Mouse (Mus musculus) forebrain, embryonic 14.5 days (tissue): ENCODE measurements at regions not wholly inside any gene's neighbourhood (a gene's known extent, or its start where the extent isn't known, plus 50 kb on each side); places are given as distances from the start of the nearest gene placed in this dataset.

Experiments used
- ATAC-seq: fragments of 200-750 bp; cut with Nextera tagmentation; 2 replicates; pipeline ENCODE4 v1.8.0; 2017; ENCODE audit warnings: mild to moderate bottlenecking, moderate library complexity
- DNase-seq: peaks from one replicate; pipeline ENCODE4 v3.0.0-alpha.2; 2015; ENCODE audit warnings: low spot score
- H3K27ac ChIP-seq: fragments of 300-500 bp; sonication (generic); 2 replicates; pipeline ENCODE4 v1.5.1; 2014; ENCODE audit warnings: low read depth, mild to moderate bottlenecking, control low read depth, low read length, moderate library complexity
- H3K27me3 ChIP-seq: fragments of 300-500 bp; sonication (generic); replicated peaks from 2 replicates; pipeline ENCODE4 v1.6.1; 2014; ENCODE audit warnings: low read length, control low read depth, mixed read lengths; ENCODE audit not compliant: control insufficient read depth, insufficient read depth
- H3K36me3 ChIP-seq: fragments of 300-500 bp; sonication (generic); 2 replicates; pipeline ENCODE4 v1.6.1; 2014; ENCODE audit warnings: low read length, control low read depth; ENCODE audit not compliant: control insufficient read depth, insufficient read depth
- H3K4me1 ChIP-seq: fragments of 300-500 bp; sonication (generic); 2 replicates; pipeline ENCODE4 v1.6.1; 2014; ENCODE audit warnings: antibody characterized with exemption, low read length, control low read depth; ENCODE audit not compliant: control insufficient read depth, insufficient read depth
- H3K4me2 ChIP-seq: fragments of 300-500 bp; sonication (generic); 2 replicates; pipeline ENCODE4 v1.6.1; 2014; ENCODE audit warnings: mild to moderate bottlenecking, control low read depth, low read length
- H3K4me3 ChIP-seq: fragments of 300-500 bp; sonication (generic); 2 replicates; pipeline ENCODE4 v1.5.1; 2014; ENCODE audit warnings: low read depth, low read length, control low read depth
- H3K9ac ChIP-seq: fragments of 300-500 bp; sonication (generic); 2 replicates; pipeline ENCODE4 v1.6.1; 2014; ENCODE audit warnings: mild to moderate bottlenecking, low read length, control low read depth, moderate library complexity
- H3K9me3 ChIP-seq: fragments of 300-500 bp; sonication (generic); replicated peaks from 2 replicates; pipeline ENCODE4 v1.6.1; 2016; ENCODE audit warnings: low read length, control low read depth, mixed read lengths; ENCODE audit not compliant: control insufficient read depth
- WGBS: fragments of 180-500 bp; shearing (Covaris S2); extraction: QIAGEN DNeasy Blood & Tissue Kit; methylation state at CpG from one replicate; pipeline ENCODE4 v1.1.7; 2014; 5-methylcytosine and 5-hydroxymethylcytosine counted together

DNA sequence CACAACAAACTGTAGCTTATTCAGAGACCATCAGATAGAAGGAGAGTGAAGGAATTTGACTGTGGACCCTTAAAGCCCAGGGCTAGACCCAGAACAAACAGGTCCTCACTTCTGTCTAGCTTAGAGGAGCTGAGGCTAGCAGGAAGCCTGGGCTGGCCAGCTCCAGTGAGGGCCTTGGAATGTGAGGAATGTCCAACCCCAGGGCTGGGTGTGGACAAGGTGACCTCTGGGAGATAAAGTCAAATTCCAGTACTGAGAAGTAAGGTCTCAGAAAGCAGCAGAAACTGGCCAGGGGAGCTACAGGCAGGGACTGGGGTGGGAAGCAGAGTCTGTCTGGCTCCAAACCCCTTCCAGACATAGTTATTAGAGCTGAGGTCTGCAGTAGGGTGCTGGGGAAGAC is 51.0 kb upstream of the Ssbp3 start:
- H3K27me3 ChIP-seq: no peaks in the 10 kb centered on the region
- H3K36me3 ChIP-seq: no peaks in the 10 kb centered on the region
- no peak for DNase-seq
- H3K4me1 ChIP-seq: peaks cover 15% of the 10 kb centered on the region
- H3K27ac ChIP-seq: no peak overlapping the region
- no peaks in the 10 kb centered on the region for H3K9me3 ChIP-seq
- no peak overlapping the region for H3K4me3 ChIP-seq
- no peak overlapping the region for H3K4me2 ChIP-seq
- no peak overlapping the region for H3K9ac ChIP-seq
- no peak for ATAC-seq

DNA sequence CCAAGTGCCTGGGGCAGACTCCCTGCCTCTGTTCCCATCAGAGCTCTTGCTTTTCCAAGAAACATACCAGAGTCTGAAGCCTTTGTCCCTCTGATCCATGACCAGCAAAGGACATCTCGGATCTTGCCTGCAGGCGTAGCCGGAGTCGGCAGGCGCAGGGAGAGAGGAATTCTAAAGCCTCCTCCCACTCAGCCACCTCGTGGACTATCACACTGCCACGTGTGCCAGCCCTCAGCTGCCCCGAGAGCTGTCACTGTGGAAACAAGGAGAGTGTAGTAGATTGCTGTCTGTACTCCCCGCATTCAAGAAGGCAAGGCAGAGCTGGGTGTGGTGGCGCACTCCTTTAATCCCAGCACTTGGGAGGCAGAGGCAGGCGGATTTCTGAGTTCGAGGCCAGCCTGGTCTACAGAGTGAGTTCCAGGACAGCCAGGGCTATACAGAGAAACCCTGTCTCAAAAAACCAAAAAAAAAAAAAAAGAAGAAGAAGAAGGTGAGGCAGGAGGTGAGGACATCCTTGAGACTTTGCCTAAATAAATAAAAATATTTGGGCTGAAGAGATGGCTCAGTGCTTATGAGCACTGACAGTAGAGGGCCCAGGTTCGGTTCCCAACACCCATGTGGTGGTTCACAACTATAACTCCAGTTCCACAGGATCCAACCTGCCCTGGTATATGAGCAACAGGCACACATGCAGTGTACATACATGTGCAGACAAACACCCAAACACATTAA is 52.0 kb upstream of the Ssbp3 start:
- Histone ChIP-seq H3K4me2 (no peak overlapping the region), H3K4me3 (no peak overlapping the region), H3K9ac (no peak overlapping the region), H3K4me1 (peaks cover 25% of the 10 kb centered on the region), H3K27me3 (no peaks in the 10 kb centered on the region), H3K27ac (no peak overlapping the region), H3K9me3 (no peaks in the 10 kb centered on the region), H3K36me3 (no peaks in the 10 kb centered on the region)
- ATAC-seq: no peak
- 71% methylated on average over 13 of the region's 13 CpGs for WGBS
- no peak for DNase-seq

DNA sequence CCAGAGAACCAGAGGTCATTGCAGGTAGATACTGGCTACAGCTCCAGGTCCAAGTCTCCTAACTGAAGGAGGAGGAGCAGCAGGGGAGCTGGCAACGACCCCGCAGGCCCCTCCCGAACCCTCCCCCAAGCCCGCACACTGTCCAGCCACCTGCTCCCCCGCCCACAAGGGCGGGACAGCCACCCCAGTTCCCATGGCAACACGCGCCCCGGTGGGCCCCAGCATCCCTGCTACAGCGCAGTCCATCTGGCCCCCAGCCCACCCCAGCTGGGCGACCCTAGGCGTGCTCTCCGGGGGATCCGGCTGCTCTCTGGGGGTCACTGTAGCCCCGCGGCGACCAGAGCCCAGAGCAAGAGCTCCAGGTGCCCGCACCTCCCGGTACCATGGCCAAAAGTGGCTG is 51.0 kb upstream of the Acot11 start:
- ATAC-seq: peak; percentile 35
- peaks cover 25% of the 10 kb centered on the region for H3K4me1 ChIP-seq
- no peaks in the 10 kb centered on the region for H3K36me3 ChIP-seq
- peak overlapping the region; percentile 24; the same call in 1 of the 2 replicates for H3K4me2 ChIP-seq
- no peak overlapping the region for H3K27ac ChIP-seq
- no peak for DNase-seq
- H3K27me3 ChIP-seq: no peaks in the 10 kb centered on the region
- 2% methylated on average over 19 of the region's 19 CpGs for WGBS
- no peaks in the 10 kb centered on the region for H3K9me3 ChIP-seq
- H3K4me3 ChIP-seq: no peak overlapping the region
- peak overlapping the region; percentile 35; the same call in 1 of the 2 replicates for H3K9ac ChIP-seq

DNA sequence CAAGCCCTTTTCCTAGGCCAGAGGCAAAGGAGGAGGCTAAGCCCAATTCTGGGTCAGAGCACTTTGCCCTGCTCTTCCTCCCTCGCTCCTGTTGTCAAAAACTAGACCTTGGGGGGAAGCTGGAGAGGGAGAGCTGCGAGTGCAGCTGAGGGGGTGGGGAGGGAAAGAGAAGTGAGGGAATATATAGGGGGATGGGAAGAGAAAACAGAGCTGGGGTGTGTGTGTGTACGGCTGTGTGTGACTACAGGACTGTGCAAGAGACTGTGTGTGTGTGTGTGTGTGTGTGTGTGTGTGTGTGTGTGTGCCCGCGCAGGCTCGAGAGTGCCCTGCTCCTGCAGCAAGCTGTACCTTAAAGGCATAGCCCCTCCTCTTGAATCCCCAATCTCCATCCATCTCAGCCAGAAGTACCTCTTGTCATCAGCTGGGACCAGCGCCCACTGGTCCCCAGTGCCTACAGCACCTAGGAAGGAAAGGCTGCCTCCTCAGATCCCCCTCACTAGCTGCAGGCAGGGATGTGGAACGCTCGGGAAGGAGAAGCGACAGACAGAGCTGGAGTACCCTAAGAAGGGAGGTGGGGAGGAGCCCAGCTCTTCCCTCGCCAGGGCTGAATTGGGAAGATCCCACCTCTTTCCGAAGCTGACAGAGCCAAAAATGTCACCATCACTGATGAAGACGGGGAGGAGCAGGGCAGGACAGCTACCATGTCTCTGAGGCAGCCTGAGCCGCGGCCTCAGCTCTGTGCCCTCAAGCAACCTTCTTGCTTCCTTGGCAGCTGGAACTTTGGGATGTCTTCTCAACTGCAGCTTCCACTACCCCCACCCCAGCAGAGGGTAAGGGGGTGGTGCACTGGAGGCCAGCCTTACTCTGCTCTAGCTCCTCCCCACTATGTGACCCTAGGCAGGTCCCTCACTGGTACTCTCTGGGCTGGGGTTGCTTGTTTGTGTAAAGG is 49.8 kb upstream of the Acot11 start:
- no peaks in the 10 kb centered on the region for H3K9me3 ChIP-seq
- no peak overlapping the region for H3K4me3 ChIP-seq
- peak overlapping the region; percentile 54 for H3K9ac ChIP-seq
- H3K27me3 ChIP-seq: no peaks in the 10 kb centered on the region
- WGBS: 13% methylated on average over 15 of the region's 15 CpGs
- H3K4me1 ChIP-seq: peaks cover 25% of the 10 kb centered on the region
- peak overlapping the region; percentile 29 for H3K4me2 ChIP-seq
- DNase-seq (peak; percentile 60), ATAC-seq (peak; percentile 79)
- no peaks in the 10 kb centered on the region for H3K36me3 ChIP-seq
- H3K27ac ChIP-seq: peak overlapping the region; percentile 30; the same call in 1 of the 2 replicates
